Comparison of ENCODE assay signal across 9 mouse cellular contexts in genomic region chr4:144983821-144984371, GRCm38 (mm10).
DNase-seq lines count a peak whose midpoint lies in the region; ATAC-seq and TF ChIP-seq lines count a peak whose summit lies in the region.
"Had no signal": no experiment of that assay in that cellular context is flagged by ENCODE, and none has a peak within 500 bp of the region (broad histone marks: within the 10 kb centered on the region; RNA-seq: fewer than 3 reads in every experiment).

No protein-coding gene starts in this region.

- 0 out of 2 replicates have a peak, but pooled peaks cover 4% of the 10 kb centered on the region for H3K36me3 ChIP-seq in liver, embryonic 15.5 days (replicated peaks)
- no peaks in the 10 kb centered on the region; the same call in 1 of the 2 replicates for H3K36me3 ChIP-seq in embryonic facial prominence, embryonic 10.5 days (replicated peaks)
- no peaks in the 10 kb centered on the region for H3K36me3 ChIP-seq in kidney, adult 2 months (ENCODE audit: control insufficient read depth, insufficient read depth, low read length)

- DNase-seq in liver, result no peak
- DNase-seq in embryonic facial prominence, embryonic 10.5 days (ENCODE audit: low spot score), result no peak
- peak; percentile 88 for DNase-seq in kidney, adult 2 months
- DNase-seq in mesoderm, embryonic 11.5 days (ENCODE audit: low read depth, low spot score), result peak; percentile 33
- DNase-seq in cerebellum, adult 11 months, result no peak
- DNase-seq: thymus, adult 18-20 months had no signal

- TF ChIP-seq POLR2A in kidney, adult 2 months (IDR thresholded peaks at IDR 0.05; ENCODE audit: low read depth, low read length), result no peak

- no peak for ATAC-seq in liver, embryonic 15.5 days (ENCODE audit: insufficient read depth)
- no peak for ATAC-seq in inflammation-experienced regulatory T-cells, adult 6 months

- H3K9me3 ChIP-seq in liver, embryonic 15.5 days (replicated peaks), result no peaks in the 10 kb centered on the region
- H3K9me3 ChIP-seq in embryonic facial prominence, embryonic 10.5 days, result no peaks in the 10 kb centered on the region

- TF ChIP-seq CTCF in kidney, adult 2 months (conservative IDR thresholded peaks at IDR 0.05; ENCODE audit: insufficient read depth, insufficient read length, low read depth, low read length), result no peak

- no peak overlapping the region for H3K4me3 ChIP-seq in liver, embryonic 15.5 days (replicated peaks)
- H3K4me3 ChIP-seq in embryonic facial prominence, embryonic 10.5 days, result no peak overlapping the region
- H3K4me3 ChIP-seq in kidney, adult 2 months (ENCODE audit: insufficient read depth, low read depth, low read length), result no peak overlapping the region

- peak overlapping the region; percentile 5; the same call in 1 of the 2 replicates for H3K27ac ChIP-seq in liver, embryonic 15.5 days (replicated peaks)
- peak overlapping the region; percentile 31; the same call in 1 of the 2 replicates for H3K27ac ChIP-seq in embryonic facial prominence, embryonic 10.5 days (replicated peaks)
- H3K27ac ChIP-seq in kidney, adult 2 months (ENCODE audit: insufficient read depth, low read depth, low read length), result peak overlapping the region; percentile 90
- H3K27ac ChIP-seq: liver, embryonic 14.5 days had no signal

- WGBS in liver, embryonic 15.5 days (ENCODE audit: insufficient replicate concordance), result 69% methylated on average over 8 of the region's 8 CpGs
- 71% methylated on average over 8 of the region's 8 CpGs for WGBS in embryonic facial prominence, embryonic 10.5 days
- WGBS in kidney, adult 2 months, result 24% methylated on average over 8 of the region's 8 CpGs

- no peak overlapping the region for H3K4me2 ChIP-seq in liver, embryonic 15.5 days

- H3K9ac ChIP-seq in liver, embryonic 15.5 days, result no peak overlapping the region
- H3K9ac ChIP-seq: liver, embryonic 14.5 days had no signal

- H3K4me1 ChIP-seq in liver, embryonic 15.5 days (replicated peaks), result peaks cover 31% of the 10 kb centered on the region
- H3K4me1 ChIP-seq in embryonic facial prominence, embryonic 10.5 days, result peaks cover 56% of the 10 kb centered on the region
- H3K4me1 ChIP-seq in kidney, adult 2 months (ENCODE audit: control insufficient read depth, insufficient read depth, low read length), result peaks cover 33% of the 10 kb centered on the region

- H3K27me3 ChIP-seq in liver, embryonic 15.5 days, result no peaks in the 10 kb centered on the region
- H3K27me3 ChIP-seq in embryonic facial prominence, embryonic 10.5 days (replicated peaks; ENCODE audit: low read depth, poor library complexity, severe bottlenecking), result no peaks in the 10 kb centered on the region
- no peaks in the 10 kb centered on the region for H3K27me3 ChIP-seq in kidney, adult 2 months (replicated peaks; ENCODE audit: control insufficient read depth, insufficient read depth, low read length)

Comparison
In these comparisons a context has a peak if more than half of its experiments do, and no peak if none do; other contexts are left out.
1. H3K27ac ChIP-seq: peak in every context shown above with its lines; median percentile 90 in kidney, adult 2 months; 31 in embryonic facial prominence, embryonic 10.5 days; 5 in liver, embryonic 15.5 days.
2. DNase-seq: peak in kidney, adult 2 months (single experiment) and mesoderm, embryonic 11.5 days (single experiment); none in liver (single experiment), embryonic facial prominence, embryonic 10.5 days (single experiment) and cerebellum, adult 11 months (single experiment).